Mouse (Mus musculus) stomach, postnatal 0 days (tissue): ENCODE measurements around the gene Atg14. TPM values are rescaled to one million over a fixed set of nuclear protein-coding genes. Genes with fewer than 3 reads are reported as not detected.
A peak's percentile ranks its signal among the peaks of the same experiment; 100 is the strongest.

ENCODE experiments used
- ATAC-seq: fragments of 200-750 bp; cut with Nextera tagmentation; 2 replicates; pipeline ENCODE4 v1.8.0; 2017; ENCODE audit not compliant: low FRiP score, low TSS enrichment
- DNase-seq: peaks from one replicate; pipeline ENCODE4 v3.0.0-alpha.2; 2016; ENCODE audit warnings: low spot score
- H3K27ac ChIP-seq: fragments of 300-500 bp; sonication (generic); replicated peaks from 2 replicates; pipeline ENCODE4 v1.5.1; 2014; ENCODE audit warnings: mild to moderate bottlenecking, control low read depth
- H3K27me3 ChIP-seq: fragments of 300-500 bp; sonication (generic); 2 replicates; pipeline ENCODE4 v1.6.1; 2014; ENCODE audit warnings: low read length; ENCODE audit not compliant: control insufficient read depth, insufficient read depth
- H3K36me3 ChIP-seq: fragments of 300-500 bp; sonication (generic); 2 replicates; pipeline ENCODE4 v1.6.1; 2014; ENCODE audit warnings: low read length, mixed read lengths; ENCODE audit not compliant: control insufficient read depth, insufficient read depth
- H3K4me1 ChIP-seq: fragments of 300-500 bp; sonication (generic); replicated peaks from 2 replicates; pipeline ENCODE4 v1.6.1; 2014; ENCODE audit warnings: antibody characterized with exemption; ENCODE audit not compliant: control insufficient read depth, insufficient read depth
- H3K4me2 ChIP-seq: fragments of 300-500 bp; sonication (generic); replicated peaks from 2 replicates; pipeline ENCODE4 v1.6.1; 2014; ENCODE audit warnings: low read depth, mild to moderate bottlenecking, control low read depth, moderate library complexity
- H3K4me3 ChIP-seq: fragments of 300-500 bp; sonication (generic); 2 replicates; pipeline ENCODE4 v1.5.1; 2014; ENCODE audit warnings: low read depth, low read length, control low read depth
- H3K9ac ChIP-seq: fragments of 300-500 bp; sonication (generic); 2 replicates; pipeline ENCODE4 v1.6.1; 2014; ENCODE audit warnings: mild to moderate bottlenecking, low read length, control low read depth, mixed read lengths
- H3K9me3 ChIP-seq: fragments of 300-500 bp; sonication (generic); 2 replicates; pipeline ENCODE4 v1.6.1; 2016; ENCODE audit warnings: low read length; ENCODE audit not compliant: control insufficient read depth
- CTCF ChIP-seq: IDR thresholded peaks from 2 replicates; pipeline ENCODE4 v1.5.1; 2016; ENCODE audit warnings: antibody characterized with exemption, low read depth, mild to moderate bottlenecking, moderate library complexity
- EP300 ChIP-seq: optimal IDR thresholded peaks from 2 replicates; pipeline ENCODE3; 2016; ENCODE audit warnings: antibody characterized with exemption
- WGBS: fragments of 180-500 bp; shearing (Covaris S2); extraction: QIAGEN DNeasy Blood & Tissue Kit; methylation state at CpG from one replicate; pipeline ENCODE4 v1.1.7; 2014; 5-methylcytosine and 5-hydroxymethylcytosine counted together
- polyA plus RNA-seq: library from polyadenylated mRNA; unstranded; fragments of >200 nt; fragmentation: Nextera tagmentation; extraction: Ambion mirVana; gene quantifications from 2 replicates; pipeline ENCODE4 v1.2.1, GENCODE M21; 2015

Atg14 gene
- polyA plus RNA-seq, 1 experiment from 2014 or later: 6.9 TPM

DNA sequence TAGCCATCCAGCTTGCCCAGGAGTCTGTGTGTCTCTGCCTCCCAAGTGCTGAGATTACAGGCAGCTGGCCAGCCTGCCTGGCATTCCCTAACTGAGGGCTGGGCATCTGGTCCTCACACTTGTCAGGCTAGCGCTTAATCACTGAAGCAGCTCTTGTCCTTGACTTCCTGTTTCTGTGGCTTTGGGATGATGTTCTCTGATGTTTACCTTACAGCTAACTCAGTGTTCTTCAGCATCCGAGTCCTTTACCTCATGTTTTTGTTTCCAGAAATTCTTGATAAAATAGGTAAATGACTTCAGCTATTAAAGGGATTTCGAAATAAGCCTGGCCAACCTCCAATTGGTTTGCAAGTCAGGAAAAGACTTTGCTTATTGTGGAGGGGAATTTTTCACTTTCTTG, 66.4 kb downstream of the Atg14 start:
- 61% methylated on average over 3 of the region's 3 CpGs for WGBS
- DNase-seq (no peak), ATAC-seq (no peak)
- Histone ChIP-seq H3K27ac (no peak overlapping the region), H3K4me3 (no peak overlapping the region), H3K4me2 (no peak overlapping the region), H3K9ac (no peak overlapping the region), H3K4me1 (no peaks in the 10 kb centered on the region), H3K27me3 (no peaks in the 10 kb centered on the region), H3K36me3 (no peaks in the 10 kb centered on the region), H3K9me3 (no peaks in the 10 kb centered on the region)
- TF ChIP-seq CTCF (no peak), EP300 (no peak)

DNA sequence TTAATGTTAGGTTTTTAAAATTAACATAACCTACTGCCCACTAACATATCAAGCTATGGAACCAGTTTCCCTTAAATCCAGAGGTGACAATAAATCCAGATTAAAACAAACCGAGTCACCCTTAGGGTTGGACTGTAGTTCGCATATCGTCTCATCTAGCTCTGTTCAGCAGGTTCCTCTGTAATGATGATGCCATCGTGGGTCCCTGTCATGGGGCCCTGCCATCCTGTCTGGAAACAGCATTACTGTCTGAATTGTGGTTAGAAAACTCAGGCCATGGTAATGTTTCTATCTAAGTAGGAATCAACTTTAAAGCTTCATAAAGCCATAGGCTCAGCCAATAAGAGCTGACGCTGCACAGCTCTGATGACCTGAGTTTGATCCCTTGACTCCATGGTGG, 71.8 kb downstream of the Atg14 start:
- Histone ChIP-seq H3K9me3 (no peaks in the 10 kb centered on the region), H3K4me1 (no peaks in the 10 kb centered on the region), H3K27me3 (no peaks in the 10 kb centered on the region), H3K36me3 (no peaks in the 10 kb centered on the region), H3K4me3 (no peak overlapping the region), H3K4me2 (no peak overlapping the region), H3K9ac (no peak overlapping the region), H3K27ac (no peak overlapping the region)
- no peak for DNase-seq
- ATAC-seq: no peak
- WGBS: 75% methylated on average over 5 of the region's 5 CpGs
- TF ChIP-seq EP300: no peak
- no peak for TF ChIP-seq CTCF

- TF ChIP-seq CTCF (no peak), EP300 (no peak)
- 57% methylated on average over 3 of the region's 3 CpGs for WGBS
- ATAC-seq (no peak), DNase-seq (no peak)
- Histone ChIP-seq H3K27ac (no peak overlapping the region), H3K4me3 (no peak overlapping the region), H3K9me3 (no peaks in the 10 kb centered on the region), H3K4me2 (no peak overlapping the region), H3K9ac (no peak overlapping the region), H3K27me3 (no peaks in the 10 kb centered on the region), H3K36me3 (no peaks in the 10 kb centered on the region), H3K4me1 (no peaks in the 10 kb centered on the region)
Measured at GRCm38 (mm10) chr14:47497166-47497565, 73.3 kb downstream of the Atg14 start.

DNA sequence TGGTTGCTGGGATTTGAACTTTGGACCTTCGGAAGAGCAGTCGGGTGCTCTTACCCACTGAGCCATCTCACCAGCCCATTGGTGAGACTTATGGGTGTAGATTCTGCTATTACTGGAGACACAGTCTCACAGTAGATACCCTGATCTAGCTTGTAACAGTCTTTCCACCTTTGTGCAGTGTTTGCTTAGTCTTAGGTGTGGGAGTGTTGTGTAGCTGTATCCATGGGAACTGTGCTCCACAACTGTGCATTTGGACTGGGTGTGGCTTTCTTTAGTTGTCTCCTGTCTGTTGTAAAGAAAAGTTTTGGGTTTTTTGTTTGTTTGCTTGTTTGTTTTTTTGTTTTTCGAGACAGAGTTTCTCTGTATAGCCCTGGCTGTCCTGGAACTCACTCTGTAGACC, 74.5 kb downstream of the Atg14 start:
- Histone ChIP-seq H3K9ac (no peak overlapping the region), H3K4me3 (no peak overlapping the region), H3K4me1 (no peaks in the 10 kb centered on the region), H3K27me3 (no peaks in the 10 kb centered on the region), H3K9me3 (no peaks in the 10 kb centered on the region), H3K36me3 (no peaks in the 10 kb centered on the region), H3K27ac (no peak overlapping the region), H3K4me2 (no peak overlapping the region)
- DNase-seq: no peak
- ATAC-seq: 0 out of 2 replicates have a peak, but pooled peaks have one; percentile 49
- WGBS: 90% methylated on average over 3 of the region's 3 CpGs
- TF ChIP-seq EP300 (no peak), CTCF (no peak)

- Histone ChIP-seq H3K9me3 (no peaks in the 10 kb centered on the region), H3K27me3 (no peaks in the 10 kb centered on the region), H3K4me1 (no peaks in the 10 kb centered on the region), H3K27ac (no peak overlapping the region), H3K36me3 (no peaks in the 10 kb centered on the region), H3K4me2 (no peak overlapping the region), H3K9ac (no peak overlapping the region), H3K4me3 (no peak overlapping the region)
- WGBS: 64% methylated on average over 2 of the region's 2 CpGs
- no peak for TF ChIP-seq EP300
- no peak for TF ChIP-seq CTCF
- ATAC-seq (no peak), DNase-seq (no peak)
Measured at GRCm38 (mm10) chr14:47493592-47494361, 76.7 kb downstream of the Atg14 start.

Other genes starting within 250 kb of the Atg14 start
- 359 and 387 TPM in 2 replicates for gene Lgals3, start 202.9 kb downstream of the Atg14 start, polyA plus RNA-seq
- 5.9 and 7.4 TPM in 2 replicates for gene Dlgap5, start 152.2 kb downstream of the Atg14 start, polyA plus RNA-seq
- gene Fbxo34, start 120.2 kb downstream of the Atg14 start, polyA plus RNA-seq: 17.8 and 18.1 TPM in 2 replicates
- 40.7 and 48.8 TPM in 2 replicates for gene Ktn1, start 77.8 kb upstream of the Atg14 start, polyA plus RNA-seq